Mouse (Mus musculus) common myeloid progenitor, adult 5-6 weeks (primary cell): ENCODE data around the gene Cilp. TPM values are rescaled to one million over a fixed set of nuclear protein-coding genes. Genes with fewer than 3 reads are reported as not detected.

ENCODE experiments used
- total RNA-seq: library from RNA; stranded (forward); fragments of 200-1000, 187-1606 nt; gene quantifications from 2 replicates; pipeline ENCODE4 v1.2.3, GENCODE M21; 2017

Gene Cilp
- total RNA-seq, 1 experiment from 2014 or later, result 0.14 TPM

Other genes starting within 250 kb of the Cilp start
- 53.3 and 55.0 TPM in 2 replicates for gene Hacd3, start 243.5 kb upstream of the Cilp start, total RNA-seq
- gene Dpp8, start 232.8 kb upstream of the Cilp start, total RNA-seq, result 88.1 and 91.0 TPM in 2 replicates
- gene Igdcc4, start 163.7 kb upstream of the Cilp start, total RNA-seq, result 0.15 and 0.41 TPM in 2 replicates
- not detected in 2 replicates for gene Igdcc3, start 124.0 kb upstream of the Cilp start, total RNA-seq
- gene Parp16, start 69.8 kb upstream of the Cilp start, total RNA-seq, result 2.0 and 3.1 TPM in 2 replicates
- 50.2 and 53.4 TPM in 2 replicates for gene Clpx, start 29.1 kb downstream of the Cilp start, total RNA-seq
- gene Pdcd7, start 80.9 kb downstream of the Cilp start, total RNA-seq, result 24.3 and 29.0 TPM in 2 replicates
- gene Ubap1l, start 95.9 kb downstream of the Cilp start, total RNA-seq, result not detected in 2 replicates
- gene Kbtbd13, start 126.5 kb downstream of the Cilp start, total RNA-seq, result 0.55 TPM in 1 of 2 replicates, not detected in the other
- 0.14 TPM in 1 of 2 replicates, not detected in the other for gene Rasl12, start 133.3 kb downstream of the Cilp start, total RNA-seq
- gene Slc51b, start 157.8 kb downstream of the Cilp start, total RNA-seq, result not detected in 2 replicates
- 19.2 and 21.0 TPM in 2 replicates for gene Mtfmt, start 170.6 kb downstream of the Cilp start, total RNA-seq
- 39.9 and 42.2 TPM in 2 replicates for gene Spg21, start 195.8 kb downstream of the Cilp start, total RNA-seq